ENCODE assay signal across 24 mouse cellular contexts in genomic region chr16:30054541-30054940, GRCm38 (mm10). TPM values are rescaled to one million over a fixed set of nuclear protein-coding genes. Genes with fewer than 3 reads are reported as not detected.
"Had no signal": no experiment of that assay in that cellular context is flagged by ENCODE, and none has a peak within 500 bp of the region (broad histone marks: within the 10 kb centered on the region; RNA-seq: fewer than 3 reads in every experiment).

No protein-coding gene starts in this region.

- ATAC-seq: liver, postnatal 0 days; lung, postnatal 0 days; midbrain, embryonic 15.5 days had no signal

- H3K4me3 ChIP-seq: kidney, embryonic 15.5 days; left cerebral cortex, adult 2 months; limb, embryonic 12.5 days; limb, embryonic 15.5 days; midbrain, embryonic 12.5 days; midbrain, embryonic 15.5 days; neural tube, embryonic 12.5 days; neural tube, embryonic 15.5 days; stomach, embryonic 15.5 days had no signal

- H3K4me2 ChIP-seq: kidney, embryonic 15.5 days; limb, embryonic 12.5 days; limb, embryonic 15.5 days; liver, embryonic 11.5 days; lung, embryonic 14.5 days; midbrain, embryonic 12.5 days; midbrain, embryonic 15.5 days; neural tube, embryonic 12.5 days; neural tube, embryonic 15.5 days; stomach, embryonic 15.5 days had no signal

- H3K9ac ChIP-seq: kidney, embryonic 15.5 days; limb, embryonic 12.5 days; limb, embryonic 15.5 days; liver, embryonic 14.5 days; liver, postnatal 0 days; lung, embryonic 14.5 days; midbrain, embryonic 12.5 days; midbrain, embryonic 15.5 days; neural tube, embryonic 12.5 days; neural tube, embryonic 15.5 days; stomach, embryonic 15.5 days had no signal

- DNase-seq: kidney, adult 8-10 months; kidney, postnatal 10 days; kidney, postnatal 36 days; layer of hippocampus, postnatal 36 days; liver, postnatal 0 days; lung, embryonic 14.5 days; retina, postnatal 1 day; right cerebral cortex, postnatal 25 days; spleen, adult 18-20 months; thymus, adult 2 months; thymus, postnatal 25 days had no signal

- H3K36me3 ChIP-seq: kidney, embryonic 15.5 days; limb, embryonic 12.5 days; limb, embryonic 15.5 days; midbrain, embryonic 12.5 days; midbrain, embryonic 15.5 days; neural tube, embryonic 12.5 days; neural tube, embryonic 15.5 days; stomach, embryonic 15.5 days had no signal

- H3K27ac ChIP-seq: left cerebral cortex, adult 2 months; limb, embryonic 12.5 days; limb, embryonic 15.5 days; liver, embryonic 14.5 days; macrophage; midbrain, embryonic 12.5 days; midbrain, embryonic 15.5 days; neural tube, embryonic 12.5 days; neural tube, embryonic 15.5 days had no signal

- H3K27me3 ChIP-seq: kidney, embryonic 15.5 days; limb, embryonic 15.5 days; stomach, embryonic 15.5 days had no signal

- H3K9me3 ChIP-seq: kidney, embryonic 15.5 days; limb, embryonic 12.5 days; limb, embryonic 15.5 days; midbrain, embryonic 12.5 days; midbrain, embryonic 15.5 days; neural tube, embryonic 12.5 days; neural tube, embryonic 15.5 days; stomach, embryonic 15.5 days had no signal

RNA-seq across cellular contexts. Expression of gene Hes1, which starts 9.6 kb away (rescaled TPM):
- polyA plus RNA-seq: macrophage had no signal
